Mouse (Mus musculus) Patski (cell line): ENCODE results near the gene Spire2. TPM values are rescaled to one million over a fixed set of nuclear protein-coding genes. Genes with fewer than 3 reads are reported as not detected.

Experiments
- ATAC-seq: fragments of 100-300 bp; one replicate; pipeline ENCODE4 v1.8.0; 2021
- CTCF ChIA-PET: fragments of 350-600 bp; sonication (Branson Sonifier 250); formaldehyde crosslinking; loops from one replicate; lab custom pipeline; 2022; ENCODE audit warnings: inconsistent platforms; lab: Charles Lee
- POLR2A ChIA-PET: fragments of 350-600 bp; sonication (Branson Sonifier 250); formaldehyde crosslinking; loops from one replicate; lab custom pipeline; 2022; ENCODE audit warnings: antibody characterized with exemption, inconsistent platforms; lab: Charles Lee
- DNase-seq: peaks from one replicate; pipeline ENCODE4 v3.0.0-alpha.2; 2011; ENCODE audit warnings: low read depth, low spot score
- H3K27me3 ChIP-seq: fragments of 371-371 bp; one replicate; pipeline ENCODE4 v1.5.1; 2021
- CTCF ChIP-seq: fragments of 100-300 bp; IDR thresholded peaks from one replicate; pipeline ENCODE4 v1.5.1; 2021
- in situ Hi-C: fragments of 300-500 bp; cut with MboI; formaldehyde crosslinking; loops from 3 replicates; pipeline ENCODE4 v1.11.1; 2018; ENCODE audit warnings: low pct_unique_long_range_greater_than_20kb, mixed read lengths
- polyA plus RNA-seq: library from polyadenylated mRNA; unstranded; gene quantifications from one replicate; pipeline ENCODE4 v1.2.3, GENCODE M21; 2021

The Spire2 gene
- polyA plus RNA-seq, 1 experiment from 2014 or later = 7.1 TPM

DNA sequence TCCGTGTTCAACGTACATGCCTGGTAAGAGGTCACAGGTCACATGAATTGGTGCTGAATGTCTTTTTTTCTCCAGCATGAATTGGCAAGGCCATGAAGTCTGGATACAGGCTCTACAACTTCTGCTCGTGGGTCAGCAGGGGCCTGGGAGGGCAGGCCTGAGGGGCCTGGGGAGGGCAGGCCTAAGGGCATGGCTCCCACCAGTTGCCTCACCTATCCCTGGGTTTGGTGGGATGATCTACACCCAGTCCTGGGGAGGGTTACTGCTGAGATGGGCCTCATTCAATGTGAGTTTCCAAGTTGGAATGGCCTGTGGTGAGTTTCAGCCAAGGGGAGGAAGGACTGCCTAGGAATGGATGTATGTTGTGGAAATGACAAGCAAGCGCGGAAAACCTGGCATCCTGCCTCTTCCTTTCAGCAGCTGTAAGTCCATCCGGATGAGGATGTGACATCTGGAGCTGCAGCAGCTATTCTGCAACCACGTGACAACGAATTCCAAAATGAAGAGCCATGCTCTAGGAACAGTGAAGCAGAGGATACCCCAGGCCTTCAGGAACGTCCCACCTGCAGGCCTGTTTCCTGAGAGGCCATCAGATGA, 70.3 kb downstream of the Spire2 start:
- POLR2A ChIA-PET = no interaction called here
- H3K27me3 ChIP-seq = no peaks in the 10 kb centered on the region
- CTCF ChIA-PET = interaction anchor here (1.3 kb wide), 1 partner anchor 20 kb away, joined by 3 read pairs; no protein-coding TSS in a partner anchor
- DNase-seq (no peak), ATAC-seq (no peak)
- no peak for TF ChIP-seq CTCF
- in situ Hi-C loops = no loop called here

DNA sequence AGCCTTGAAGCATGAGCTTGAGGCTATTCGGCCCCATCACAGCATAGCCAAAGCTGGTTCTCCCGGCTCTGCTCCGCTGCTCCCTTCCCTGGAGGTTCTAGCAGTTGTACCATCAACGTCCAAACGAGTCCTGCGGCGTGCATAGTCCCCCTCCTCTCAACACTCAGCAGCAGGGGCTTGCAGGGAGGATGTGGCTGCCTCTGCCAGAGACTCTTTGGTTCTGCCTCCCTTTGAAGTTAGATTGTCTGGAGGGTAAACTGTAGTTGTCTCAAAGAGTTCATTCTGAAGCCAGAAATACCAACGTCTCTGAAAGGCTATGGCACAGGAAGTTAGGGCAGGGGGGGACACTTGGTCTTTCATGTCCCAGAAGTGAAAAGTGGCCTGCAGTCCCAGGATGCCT, 72.0 kb downstream of the Spire2 start:
- ChIA-PET CTCF (no interaction called here), POLR2A (interaction anchor here (0.9 kb wide), 1 partner anchor 11 kb away, joined by 3 read pairs; no protein-coding TSS in a partner anchor)
- in situ Hi-C loops = no loop called here

DNA sequence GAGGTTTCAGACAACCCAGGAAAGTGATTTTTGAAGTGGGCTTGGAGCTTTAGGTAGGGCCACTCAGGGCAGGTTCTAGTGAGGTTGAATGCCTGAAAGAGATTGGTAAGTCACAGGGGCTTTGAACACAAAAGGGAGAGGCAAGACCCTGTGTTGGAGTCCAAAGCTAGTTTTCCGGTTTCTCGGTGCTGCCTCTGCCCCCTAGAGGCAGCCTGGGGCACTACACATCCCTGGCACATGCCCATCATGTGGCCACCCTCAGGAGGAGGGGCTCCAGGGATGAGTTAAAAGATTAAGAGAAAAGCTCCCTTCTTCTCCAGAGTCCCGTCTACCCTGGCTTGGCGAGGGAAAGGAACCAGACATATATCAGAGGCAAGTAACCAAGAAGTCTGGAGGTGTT, 74.3 kb downstream of the Spire2 start, which contains the start of gene Mc1r:
Gene Mc1r (plus strand): TSS at position 322 of the 400 bp plus-strand sequence.
- ChIA-PET POLR2A (interaction anchor here (0.6 to 1.0 kb wide), 2 partner anchors 15 to 33 kb away, joined by 3 read pairs; no protein-coding TSS in a partner anchor), CTCF (interaction anchor here (0.7 to 2.2 kb wide), 11 partner anchors 9 to 118 kb away, joined by 3 to 14 read pairs (median 6); no protein-coding TSS in a partner anchor)
- in situ Hi-C loops = no loop called here
- ATAC-seq (no peak), DNase-seq (no peak)
- TF ChIP-seq CTCF = no peak
- H3K27me3 ChIP-seq = no peaks in the 10 kb centered on the region

More for the DNA sequence above, 72.0 kb downstream of the Spire2 start:
- DNase-seq (no peak), ATAC-seq (no peak)
- no peaks in the 10 kb centered on the region for H3K27me3 ChIP-seq
- TF ChIP-seq CTCF = no peak

DNA sequence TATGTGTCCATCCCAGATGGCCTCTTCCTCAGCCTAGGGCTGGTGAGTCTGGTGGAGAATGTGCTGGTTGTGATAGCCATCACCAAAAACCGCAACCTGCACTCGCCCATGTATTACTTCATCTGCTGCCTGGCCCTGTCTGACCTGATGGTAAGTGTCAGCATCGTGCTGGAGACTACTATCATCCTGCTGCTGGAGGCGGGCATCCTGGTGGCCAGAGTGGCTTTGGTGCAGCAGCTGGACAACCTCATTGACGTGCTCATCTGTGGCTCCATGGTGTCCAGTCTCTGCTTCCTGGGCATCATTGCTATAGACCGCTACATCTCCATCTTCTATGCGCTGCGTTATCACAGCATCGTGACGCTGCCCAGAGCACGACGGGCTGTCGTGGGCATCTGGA, 75.1 kb downstream of the Spire2 start:
- DNase-seq (no peak), ATAC-seq (no peak)
- TF ChIP-seq CTCF = no peak
- ChIA-PET POLR2A (interaction anchor here (1.0 kb wide), 1 partner anchor 34 kb away, joined by 3 read pairs; no protein-coding TSS in a partner anchor), CTCF (interaction anchor here (0.7 to 2.2 kb wide), 5 partner anchors 9 to 94 kb away, joined by 3 to 14 read pairs (median 6); no protein-coding TSS in a partner anchor)
- in situ Hi-C loops = no loop called here
- no peaks in the 10 kb centered on the region for H3K27me3 ChIP-seq

DNA sequence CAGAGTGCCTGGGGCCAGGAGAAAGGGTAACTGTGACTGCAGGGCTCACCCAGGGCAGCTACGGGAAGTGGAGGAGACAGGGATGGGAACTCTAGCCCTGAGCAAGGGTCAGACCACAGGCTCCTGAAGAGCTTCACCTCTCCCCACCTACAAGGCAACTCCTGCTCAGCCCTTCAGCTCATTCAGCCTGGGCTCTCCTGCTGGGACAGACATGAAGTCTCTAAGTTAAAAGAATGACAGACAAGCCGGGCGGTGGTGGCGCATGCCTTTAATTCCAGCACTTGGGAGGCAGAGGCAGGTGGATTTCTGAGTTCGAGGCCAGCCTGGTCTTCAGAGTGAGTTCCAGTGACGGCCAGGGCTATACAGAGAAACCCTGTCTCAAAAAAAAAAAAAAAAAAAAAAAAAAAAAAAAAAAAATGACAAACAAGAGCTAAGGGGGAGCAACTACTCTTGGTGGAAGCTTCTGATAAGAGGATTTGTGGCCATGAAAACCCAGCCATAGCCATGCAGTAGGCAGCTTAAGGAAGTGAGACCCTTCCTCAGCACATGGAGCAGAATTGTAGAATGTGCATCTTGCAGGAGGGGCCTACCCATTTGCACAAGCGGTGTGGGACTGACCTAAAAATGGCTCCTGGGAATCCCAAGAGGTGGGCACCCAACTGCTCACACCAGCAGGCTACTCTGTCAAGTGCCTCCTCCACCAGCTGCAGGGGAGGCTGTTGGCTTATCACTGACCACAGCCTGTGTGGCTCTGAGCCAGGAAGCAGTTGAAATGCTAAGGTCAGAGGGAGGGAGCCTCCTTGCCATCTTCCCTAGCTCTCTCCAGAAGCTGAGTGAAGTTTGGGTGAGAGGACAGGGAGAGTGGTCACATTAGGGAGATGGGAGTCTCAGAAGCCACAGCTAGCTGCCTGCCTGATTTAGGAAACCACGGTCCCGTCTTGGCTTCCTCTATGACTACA, 76.4 kb downstream of the Spire2 start:
- ATAC-seq = no peak
- H3K27me3 ChIP-seq = no peaks in the 10 kb centered on the region
- CTCF ChIA-PET = interaction anchor here (2.3 to 2.4 kb wide), 2 partner anchors 14 to 34 kb away, joined by 6 to 7 read pairs; no protein-coding TSS in a partner anchor
- DNase-seq = no peak
- no peak for TF ChIP-seq CTCF
- in situ Hi-C loops = no loop called here
- POLR2A ChIA-PET = no interaction called here

DNA sequence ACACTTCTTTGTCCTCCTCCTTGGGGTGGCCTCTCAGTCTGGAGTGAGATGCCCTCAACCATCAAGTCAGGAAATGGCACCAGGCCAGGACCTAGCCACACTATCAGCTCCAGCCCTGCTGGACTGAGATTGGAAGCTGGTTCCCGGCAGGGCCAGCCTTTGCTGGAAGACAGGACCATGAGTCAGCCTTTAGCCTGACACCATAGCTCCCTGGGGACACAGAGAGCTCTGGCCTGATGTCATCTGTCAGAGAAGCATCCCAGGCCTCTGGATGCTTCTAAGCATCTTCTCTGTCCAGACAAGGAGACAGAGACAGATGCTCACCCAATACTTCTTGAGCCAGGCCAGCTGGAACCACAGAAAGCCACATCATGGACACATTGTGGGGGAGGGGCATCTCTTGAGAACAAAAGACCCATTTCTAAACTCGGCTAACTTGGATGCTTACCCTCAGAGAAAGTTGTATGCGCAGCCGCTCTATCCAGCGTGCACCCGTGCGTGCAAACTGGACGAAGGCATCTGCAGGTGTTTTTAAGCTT, 77.6 kb downstream of the Spire2 start:
- ATAC-seq (peak; percentile 52), DNase-seq (peak; percentile 67)
- in situ Hi-C loops = no loop called here
- TF ChIP-seq CTCF = no peak
- CTCF ChIA-PET = interaction anchor here (1.4 to 2.4 kb wide), 3 partner anchors 13 to 33 kb away, joined by 3 to 7 read pairs (median 6); no protein-coding TSS in a partner anchor
- POLR2A ChIA-PET = no interaction called here
- H3K27me3 ChIP-seq = no peaks in the 10 kb centered on the region

DNA sequence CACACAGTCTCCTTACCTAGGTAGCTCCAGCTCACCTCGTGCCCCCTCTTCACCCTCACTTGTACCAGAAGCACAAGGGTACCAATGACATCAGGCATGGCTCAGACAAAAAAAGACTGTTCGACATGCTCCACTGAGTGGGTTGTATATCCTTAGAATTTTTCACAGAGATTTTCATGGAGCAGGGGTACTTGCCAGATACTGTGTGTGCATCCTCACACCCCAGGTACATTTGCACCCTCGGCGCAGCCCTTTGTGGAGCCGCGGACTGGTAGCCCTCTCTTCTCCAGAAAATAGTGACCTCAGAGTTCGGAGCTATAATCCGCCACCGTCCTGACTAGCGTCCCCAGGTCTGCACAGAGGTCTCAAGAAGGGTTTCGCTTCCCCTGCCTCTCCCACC, 78.3 kb downstream of the Spire2 start:
- ATAC-seq (no peak), DNase-seq (no peak)
- CTCF ChIA-PET = interaction anchor here (1.4 to 2.4 kb wide), 3 partner anchors 12 to 32 kb away, joined by 3 to 7 read pairs (median 6); no protein-coding TSS in a partner anchor
- POLR2A ChIA-PET = no interaction called here
- no peak for TF ChIP-seq CTCF
- H3K27me3 ChIP-seq = no peaks in the 10 kb centered on the region
- in situ Hi-C loops = no loop called here

DNA sequence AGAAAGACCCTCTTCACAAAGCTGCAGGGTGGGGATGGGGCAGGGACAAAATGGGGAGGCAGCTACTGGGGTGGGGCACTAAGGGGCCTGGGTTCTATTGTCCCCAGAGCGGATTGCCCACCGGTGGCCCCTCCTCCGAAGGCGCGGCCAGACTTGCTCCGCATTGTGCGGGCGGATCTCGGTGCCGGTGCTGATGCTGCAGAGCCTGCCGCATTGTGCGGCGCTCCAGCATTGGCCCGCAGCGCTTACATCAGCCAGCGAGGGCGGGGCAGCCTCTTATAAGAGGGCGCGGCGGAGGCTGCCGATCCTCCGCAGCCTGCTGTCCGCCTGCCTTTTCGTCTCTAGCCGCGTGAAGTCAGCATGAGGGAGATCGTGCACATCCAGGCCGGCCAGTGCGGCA, 78.7 kb downstream of the Spire2 start, which contains the start of gene Tubb3:
Gene Tubb3 (plus strand): TSS at position 179 of the 400 bp plus-strand sequence.
- no peak for DNase-seq
- in situ Hi-C loops = no loop called here
- no peaks in the 10 kb centered on the region for H3K27me3 ChIP-seq
- ChIA-PET POLR2A (no interaction called here), CTCF (interaction anchor here (2.3 kb wide), 1 partner anchor 32 kb away, joined by 6 read pairs; no protein-coding TSS in a partner anchor)
- TF ChIP-seq CTCF = no peak
- ATAC-seq = no peak

DNA sequence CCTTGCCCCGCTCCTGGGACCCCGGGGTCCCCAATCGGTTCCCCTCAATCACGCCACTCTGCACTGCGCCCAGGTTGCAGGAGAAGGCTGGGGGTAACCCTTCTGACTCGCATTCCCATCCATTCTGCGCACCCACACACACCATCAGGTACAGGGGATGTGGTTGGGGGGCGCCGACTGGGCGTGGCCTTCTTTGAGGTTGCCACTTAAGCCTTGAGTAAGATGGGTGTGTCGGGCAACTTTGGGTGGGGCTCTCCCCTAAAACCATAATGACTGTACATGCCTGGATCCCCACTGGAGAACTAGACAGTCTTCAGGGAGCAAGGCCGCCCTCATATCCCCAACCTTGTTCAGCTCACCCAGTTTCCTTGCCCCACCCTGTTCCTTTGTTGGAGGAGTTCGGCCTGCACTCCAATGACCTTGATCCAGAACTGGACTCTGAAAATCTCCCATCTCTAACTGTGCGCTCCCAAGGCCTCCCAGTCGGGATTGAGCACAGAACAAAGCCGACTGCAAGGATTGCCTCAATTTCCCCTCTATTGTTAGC, 79.3 kb downstream of the Spire2 start:
- ATAC-seq (no peak), DNase-seq (no peak)
- ChIA-PET CTCF (no interaction called here), POLR2A (no interaction called here)
- TF ChIP-seq CTCF = no peak
- in situ Hi-C loops = no loop called here
- no peaks in the 10 kb centered on the region for H3K27me3 ChIP-seq

DNA sequence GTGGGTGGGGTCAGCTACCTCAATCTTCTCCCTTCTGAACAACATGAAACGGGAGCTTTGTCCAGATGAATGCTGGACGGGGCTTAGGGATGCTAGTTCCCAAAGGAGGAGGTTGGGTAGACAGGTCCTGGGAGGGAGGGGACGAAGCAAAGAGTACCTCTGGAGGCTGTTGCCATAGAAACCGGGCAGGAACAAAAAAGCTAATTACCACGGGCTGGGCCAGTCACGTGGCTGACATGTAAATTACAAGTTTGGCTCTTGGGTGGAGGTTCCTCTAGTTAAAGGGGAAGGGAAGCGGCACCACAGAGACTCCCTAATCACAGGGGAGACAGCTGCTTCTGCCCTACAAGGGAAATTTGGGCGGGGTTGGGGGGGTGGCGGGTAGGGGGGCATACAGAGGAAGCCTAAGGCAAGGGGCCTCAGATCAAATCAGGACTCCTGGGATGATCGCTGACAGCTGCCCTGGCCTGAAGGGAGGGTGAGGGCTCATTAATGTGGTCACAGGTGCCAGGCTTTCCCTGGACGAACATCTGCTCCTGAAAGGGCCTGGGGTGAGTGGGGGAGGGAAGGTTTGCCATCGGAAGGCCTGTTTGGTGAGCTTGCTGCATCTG, 80.2 kb downstream of the Spire2 start:
- POLR2A ChIA-PET = no interaction called here
- no peak for TF ChIP-seq CTCF
- CTCF ChIA-PET = no interaction called here
- H3K27me3 ChIP-seq = no peaks in the 10 kb centered on the region
- in situ Hi-C loops = no loop called here
- ATAC-seq (no peak), DNase-seq (no peak)
